Mouse (Mus musculus): ENCODE data around the gene Tmprss13. TPM values are rescaled to one million over a fixed set of nuclear protein-coding genes. Genes with fewer than 3 reads are reported as not detected.

Tmprss13 gene
- polyA plus RNA-seq, 1 experiment from 2014 or later, result 0.16 TPM

DNA sequence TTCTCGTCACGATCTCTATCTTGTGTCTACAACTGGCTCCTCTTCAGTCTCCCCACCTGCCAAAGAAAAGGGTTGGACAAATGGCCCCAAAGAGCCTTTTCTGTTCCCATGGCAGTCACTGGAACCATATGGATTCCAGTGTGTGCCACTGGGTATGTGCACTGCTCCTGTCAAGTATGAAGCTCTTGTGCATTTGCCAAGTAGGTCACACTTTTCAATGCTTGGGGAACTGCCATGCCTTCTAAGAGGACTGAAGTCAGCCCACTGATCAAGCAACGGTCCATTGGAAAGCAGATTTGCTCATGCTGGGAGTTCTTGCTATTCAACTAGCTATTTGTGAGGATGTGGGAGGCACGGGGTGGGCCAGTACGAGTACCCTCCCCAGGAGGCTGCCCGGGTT, 2.6 kb downstream of the Tmprss13 start:
- H3K4me3 ChIP-seq (ENCODE audit: low read length), result no peak overlapping the region
- no peak overlapping the region for H3K9ac ChIP-seq (ENCODE audit: low read length)
- WGBS, result 76% methylated on average over 6 of the region's 6 CpGs
- H3K4me1 ChIP-seq (ENCODE audit: control insufficient read depth, insufficient read depth, low read length), result peaks cover 5% of the 10 kb centered on the region; the same call in 1 of the 2 replicates
- no peaks in the 10 kb centered on the region for H3K9me3 ChIP-seq (replicated peaks; ENCODE audit: control insufficient read depth, low read length)
- no peak overlapping the region for H3K4me2 ChIP-seq (ENCODE audit: low read depth, low read length)
- H3K27ac ChIP-seq (ENCODE audit: low read length), result no peak overlapping the region
- 0 out of 2 replicates have a peak, but pooled peaks cover 21% of the 10 kb centered on the region for H3K27me3 ChIP-seq (ENCODE audit: control insufficient read depth, insufficient read depth, low read length)
- no peaks in the 10 kb centered on the region for H3K36me3 ChIP-seq (ENCODE audit: control insufficient read depth, insufficient read depth)
- no peak for ATAC-seq (replicated peaks; ENCODE audit: extremely low read depth, insufficient read depth, low FRiP score)

DNA sequence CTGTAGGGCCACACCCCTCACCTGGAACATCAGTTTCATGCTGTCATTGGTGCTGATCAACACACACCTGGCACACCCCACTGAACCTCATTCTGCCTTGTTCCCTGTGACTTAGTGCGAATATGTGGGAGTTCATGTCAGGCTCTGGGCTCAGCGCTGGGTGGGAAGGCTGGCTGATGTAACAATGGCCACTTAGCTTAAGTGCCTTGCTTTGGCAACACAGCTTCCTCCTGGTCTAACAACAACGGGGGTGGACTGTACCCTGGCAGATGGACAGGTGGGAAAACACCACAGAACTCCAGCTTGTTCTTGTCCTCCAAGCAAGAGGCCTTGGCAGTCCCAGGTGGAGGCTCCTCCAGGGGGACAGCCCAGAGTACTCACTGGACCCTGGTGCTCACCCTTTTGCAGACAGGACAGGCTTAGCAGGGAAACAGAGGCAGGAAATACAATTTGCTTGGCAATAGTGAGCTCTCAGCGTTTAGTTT, 3.1 kb downstream of the Tmprss13 start:
- WGBS, result 61% methylated on average over 4 of the region's 4 CpGs
- 0 out of 2 replicates have a peak, but pooled peaks cover 19% of the 10 kb centered on the region for H3K27me3 ChIP-seq (ENCODE audit: control insufficient read depth, insufficient read depth, low read length)

DNA sequence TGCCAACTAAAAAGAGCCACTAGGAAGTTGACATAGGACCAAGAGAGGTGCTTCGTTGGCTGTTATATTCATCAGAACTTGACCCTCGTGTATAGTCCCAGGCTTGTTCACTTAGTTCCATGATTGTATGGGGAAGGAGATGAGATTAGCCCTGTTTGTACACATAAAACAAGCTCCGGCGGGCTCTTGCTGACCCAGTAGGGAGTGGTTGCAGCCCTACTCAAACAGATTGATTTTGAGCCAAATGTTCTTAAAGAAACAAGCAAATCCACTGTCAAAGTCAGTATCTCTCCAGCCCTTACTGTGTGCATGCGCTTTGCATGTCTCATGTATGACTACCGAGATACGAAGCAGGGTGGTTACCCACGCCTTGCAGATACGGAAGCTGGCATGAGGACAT, 7.5 kb downstream of the Tmprss13 start:
- 81% methylated on average over 9 of the region's 9 CpGs for WGBS
- ATAC-seq (replicated peaks; ENCODE audit: extremely low read depth, insufficient read depth, low FRiP score), result no peak
- no peak overlapping the region for H3K4me2 ChIP-seq (ENCODE audit: low read depth, low read length)

More for the DNA sequence above, 3.1 kb downstream of the Tmprss13 start:
- Histone ChIP-seq H3K27ac (ENCODE audit: low read length) (no peak overlapping the region), H3K4me3 (ENCODE audit: low read length) (no peak overlapping the region), H3K4me2 (ENCODE audit: low read depth, low read length) (no peak overlapping the region), H3K36me3 (ENCODE audit: control insufficient read depth, insufficient read depth) (no peaks in the 10 kb centered on the region), H3K4me1 (ENCODE audit: control insufficient read depth, insufficient read depth, low read length) (peaks cover 5% of the 10 kb centered on the region; the same call in 1 of the 2 replicates), H3K9me3 (replicated peaks; ENCODE audit: control insufficient read depth, low read length) (no peaks in the 10 kb centered on the region), H3K9ac (ENCODE audit: low read length) (no peak overlapping the region)
- no peak for ATAC-seq (replicated peaks; ENCODE audit: extremely low read depth, insufficient read depth, low FRiP score)

DNA sequence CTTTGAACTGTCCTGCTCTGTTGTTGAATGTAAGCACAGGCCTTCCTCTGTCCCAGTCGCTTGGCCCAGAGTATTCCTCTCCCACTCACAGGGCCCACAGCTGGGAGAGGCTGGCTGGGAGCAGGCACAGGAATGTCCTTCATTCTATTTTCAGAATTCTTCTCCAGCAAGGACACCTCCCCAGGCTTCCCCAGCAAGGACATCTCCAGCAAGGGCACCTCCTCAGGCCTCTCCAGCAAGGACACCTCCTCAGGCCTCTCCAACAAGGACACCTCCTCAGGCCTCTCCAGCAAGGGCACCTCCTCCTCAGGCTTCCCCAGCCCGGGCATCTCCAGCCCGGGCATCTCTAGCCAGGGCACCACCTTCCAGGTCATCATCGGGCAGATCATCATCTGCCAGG, 9.4 kb downstream of the Tmprss13 start:
- H3K4me3 ChIP-seq (ENCODE audit: low read length), result no peak overlapping the region
- H3K36me3 ChIP-seq (ENCODE audit: control insufficient read depth, insufficient read depth), result no peaks in the 10 kb centered on the region
- no peak overlapping the region for H3K27ac ChIP-seq (ENCODE audit: low read length)
- H3K4me1 ChIP-seq (ENCODE audit: control insufficient read depth, insufficient read depth, low read length), result peaks cover 5% of the 10 kb centered on the region; the same call in 1 of the 2 replicates
- ATAC-seq (replicated peaks; ENCODE audit: extremely low read depth, insufficient read depth, low FRiP score), result no peak
- WGBS, result 80% methylated on average over 4 of the region's 4 CpGs
- H3K9me3 ChIP-seq (replicated peaks; ENCODE audit: control insufficient read depth, low read length), result no peaks in the 10 kb centered on the region
- H3K9ac ChIP-seq (ENCODE audit: low read length), result no peak overlapping the region
- 0 out of 2 replicates have a peak, but pooled peaks cover 2% of the 10 kb centered on the region for H3K27me3 ChIP-seq (ENCODE audit: control insufficient read depth, insufficient read depth, low read length)
- H3K4me2 ChIP-seq (ENCODE audit: low read depth, low read length), result no peak overlapping the region

More for the DNA sequence above, 7.5 kb downstream of the Tmprss13 start:
- Histone ChIP-seq H3K27me3 (ENCODE audit: control insufficient read depth, insufficient read depth, low read length) (0 out of 2 replicates have a peak, but pooled peaks cover 2% of the 10 kb centered on the region), H3K9me3 (replicated peaks; ENCODE audit: control insufficient read depth, low read length) (no peaks in the 10 kb centered on the region), H3K9ac (ENCODE audit: low read length) (no peak overlapping the region), H3K4me3 (ENCODE audit: low read length) (no peak overlapping the region), H3K36me3 (ENCODE audit: control insufficient read depth, insufficient read depth) (no peaks in the 10 kb centered on the region), H3K27ac (ENCODE audit: low read length) (no peak overlapping the region), H3K4me1 (ENCODE audit: control insufficient read depth, insufficient read depth, low read length) (peaks cover 5% of the 10 kb centered on the region; the same call in 1 of the 2 replicates)

- no peaks in the 10 kb centered on the region for H3K9me3 ChIP-seq (replicated peaks; ENCODE audit: control insufficient read depth, low read length)
- 89% methylated on average over 6 of the region's 6 CpGs for WGBS
- ATAC-seq (replicated peaks; ENCODE audit: extremely low read depth, insufficient read depth, low FRiP score), result no peak
Measured at GRCm38 (mm10) chr9:45329577-45329976, 10.7 kb downstream of the Tmprss13 start.

DNA sequence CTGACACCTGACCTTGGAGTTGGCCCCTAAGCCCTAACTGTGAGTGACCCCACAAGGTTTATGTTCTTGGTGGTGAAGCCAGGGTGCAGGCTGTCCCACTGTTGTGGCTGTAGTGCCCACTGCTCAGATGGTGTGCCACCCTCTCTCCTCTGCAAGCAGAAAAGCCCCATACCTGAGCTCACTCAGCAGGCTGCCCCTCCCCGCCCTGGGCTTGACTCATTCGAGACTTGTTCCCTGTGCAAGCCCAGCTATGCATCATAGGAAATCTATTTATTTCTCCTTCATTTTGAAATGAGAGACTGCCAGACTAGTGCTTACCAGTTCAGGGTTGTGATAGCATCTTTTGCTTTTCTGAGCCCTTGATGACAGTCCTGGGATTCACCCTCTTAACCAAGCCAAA, 18.5 kb downstream of the Tmprss13 start:
- H3K27me3 ChIP-seq (ENCODE audit: control insufficient read depth, insufficient read depth, low read length), result peaks cover 3% of the 10 kb centered on the region; the same call in 1 of the 2 replicates
- no peak for ATAC-seq (replicated peaks; ENCODE audit: extremely low read depth, insufficient read depth, low FRiP score)
- no peak overlapping the region for H3K27ac ChIP-seq (ENCODE audit: low read length)
- no peaks in the 10 kb centered on the region for H3K36me3 ChIP-seq (ENCODE audit: control insufficient read depth, insufficient read depth)
- H3K9ac ChIP-seq (ENCODE audit: low read length), result no peak overlapping the region
- no peaks in the 10 kb centered on the region for H3K9me3 ChIP-seq (replicated peaks; ENCODE audit: control insufficient read depth, low read length)
- H3K4me2 ChIP-seq (ENCODE audit: low read depth, low read length), result no peak overlapping the region
- H3K4me3 ChIP-seq (ENCODE audit: low read length), result no peak overlapping the region
- 67% methylated on average over 2 of the region's 2 CpGs for WGBS
- no peaks in the 10 kb centered on the region for H3K4me1 ChIP-seq (ENCODE audit: control insufficient read depth, insufficient read depth, low read length)

More at GRCm38 (mm10) chr9:45329577-45329976, 10.7 kb downstream of the Tmprss13 start:
- no peak overlapping the region for H3K9ac ChIP-seq (ENCODE audit: low read length)
- peaks cover 5% of the 10 kb centered on the region; the same call in 1 of the 2 replicates for H3K4me1 ChIP-seq (ENCODE audit: control insufficient read depth, insufficient read depth, low read length)
- H3K36me3 ChIP-seq (ENCODE audit: control insufficient read depth, insufficient read depth), result no peaks in the 10 kb centered on the region
- no peak overlapping the region for H3K27ac ChIP-seq (ENCODE audit: low read length)
- H3K4me2 ChIP-seq (ENCODE audit: low read depth, low read length), result no peak overlapping the region
- H3K4me3 ChIP-seq (ENCODE audit: low read length), result no peak overlapping the region
- 0 out of 2 replicates have a peak, but pooled peaks cover 3% of the 10 kb centered on the region for H3K27me3 ChIP-seq (ENCODE audit: control insufficient read depth, insufficient read depth, low read length)

DNA sequence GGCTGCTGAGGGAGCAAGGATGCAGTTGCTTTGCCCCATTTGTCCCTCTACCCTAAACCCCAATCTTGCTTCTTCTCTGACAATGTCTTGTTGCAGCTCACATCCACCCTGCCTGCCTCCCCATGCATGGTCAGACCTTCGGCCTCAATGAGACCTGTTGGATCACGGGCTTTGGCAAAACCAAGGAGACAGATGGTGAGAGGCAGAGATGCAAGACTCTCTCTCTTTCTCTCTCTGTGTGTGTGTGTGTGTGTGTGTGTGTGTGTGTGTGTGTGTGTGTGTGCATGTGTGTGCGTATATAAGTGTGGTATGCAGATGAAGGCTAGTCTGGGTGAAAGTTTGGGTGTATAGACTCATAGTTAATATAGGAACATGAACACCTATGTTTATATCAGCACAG, 24.2 kb downstream of the Tmprss13 start:
- H3K4me3 ChIP-seq (ENCODE audit: low read length), result no peak overlapping the region
- WGBS, result 77% methylated on average over 3 of the region's 3 CpGs

DNA sequence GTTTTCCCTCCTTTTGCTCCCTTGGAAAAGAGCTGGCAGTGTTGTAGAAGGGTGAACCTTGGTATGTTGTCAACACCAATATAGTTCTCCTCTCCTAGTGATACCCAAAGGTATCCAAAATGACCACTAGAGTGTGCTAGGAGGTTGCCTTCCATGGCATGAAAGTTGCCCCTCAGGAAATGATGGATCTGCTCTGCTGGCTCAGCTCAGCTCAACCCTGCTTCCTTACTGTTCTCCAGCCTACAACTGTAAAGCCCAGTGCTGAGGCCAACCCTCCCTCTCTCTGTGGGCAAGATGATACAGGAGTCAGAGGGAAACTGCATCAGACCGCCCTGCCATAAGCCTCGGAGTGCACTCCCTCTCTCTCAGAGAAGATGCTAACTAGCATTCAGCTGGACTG, 26.6 kb downstream of the Tmprss13 start:
- Histone ChIP-seq H3K27ac (ENCODE audit: low read length) (no peak overlapping the region), H3K36me3 (ENCODE audit: control insufficient read depth, insufficient read depth) (no peaks in the 10 kb centered on the region), H3K9me3 (replicated peaks; ENCODE audit: control insufficient read depth, low read length) (no peaks in the 10 kb centered on the region), H3K27me3 (ENCODE audit: control insufficient read depth, insufficient read depth, low read length) (no peaks in the 10 kb centered on the region), H3K4me3 (ENCODE audit: low read length) (no peak overlapping the region), H3K4me2 (ENCODE audit: low read depth, low read length) (no peak overlapping the region), H3K4me1 (ENCODE audit: control insufficient read depth, insufficient read depth, low read length) (no peaks in the 10 kb centered on the region), H3K9ac (ENCODE audit: low read length) (no peak overlapping the region)
- ATAC-seq (replicated peaks; ENCODE audit: extremely low read depth, insufficient read depth, low FRiP score), result no peak
- WGBS, result 50% methylated on average over 2 of the region's 2 CpGs

More for the DNA sequence above, 24.2 kb downstream of the Tmprss13 start:
- H3K4me2 ChIP-seq (ENCODE audit: low read depth, low read length), result no peak overlapping the region
- H3K27me3 ChIP-seq (ENCODE audit: control insufficient read depth, insufficient read depth, low read length), result no peaks in the 10 kb centered on the region
- no peak overlapping the region for H3K9ac ChIP-seq (ENCODE audit: low read length)
- no peaks in the 10 kb centered on the region for H3K4me1 ChIP-seq (ENCODE audit: control insufficient read depth, insufficient read depth, low read length)
- H3K9me3 ChIP-seq (replicated peaks; ENCODE audit: control insufficient read depth, low read length), result no peaks in the 10 kb centered on the region
- no peak overlapping the region for H3K27ac ChIP-seq (ENCODE audit: low read length)
- no peak for ATAC-seq (replicated peaks; ENCODE audit: extremely low read depth, insufficient read depth, low FRiP score)
- H3K36me3 ChIP-seq (ENCODE audit: control insufficient read depth, insufficient read depth), result no peaks in the 10 kb centered on the region

DNA sequence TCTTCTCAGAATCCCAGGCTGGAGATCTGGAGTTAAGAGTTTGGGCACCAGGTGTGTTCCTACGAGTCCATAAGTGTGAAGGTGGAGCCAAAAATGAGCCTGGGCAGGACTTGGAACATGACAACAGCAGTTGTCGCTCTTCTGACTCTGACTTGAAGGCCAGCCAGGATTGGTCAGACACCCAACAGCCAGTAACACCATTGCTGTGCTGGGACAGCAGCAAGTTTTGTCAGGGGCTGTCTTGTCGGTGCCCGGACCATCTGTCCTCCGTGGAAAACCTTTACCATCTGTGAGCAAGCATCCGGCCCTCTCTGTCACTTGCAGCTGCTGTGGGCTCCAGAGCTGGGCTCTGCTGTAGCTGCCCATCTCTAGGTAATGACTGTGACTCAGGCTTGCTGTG, 27.4 kb downstream of the Tmprss13 start:
- Histone ChIP-seq H3K27ac (ENCODE audit: low read length) (no peak overlapping the region), H3K4me1 (ENCODE audit: control insufficient read depth, insufficient read depth, low read length) (no peaks in the 10 kb centered on the region), H3K9me3 (replicated peaks; ENCODE audit: control insufficient read depth, low read length) (no peaks in the 10 kb centered on the region), H3K4me2 (ENCODE audit: low read depth, low read length) (no peak overlapping the region), H3K36me3 (ENCODE audit: control insufficient read depth, insufficient read depth) (no peaks in the 10 kb centered on the region), H3K4me3 (ENCODE audit: low read length) (no peak overlapping the region), H3K9ac (ENCODE audit: low read length) (no peak overlapping the region), H3K27me3 (ENCODE audit: control insufficient read depth, insufficient read depth, low read length) (no peaks in the 10 kb centered on the region)
- 76% methylated on average over 6 of the region's 6 CpGs for WGBS
- no peak for ATAC-seq (replicated peaks; ENCODE audit: extremely low read depth, insufficient read depth, low FRiP score)
